Mouse (Mus musculus) cerebellum, adult (tissue): ENCODE data around the gene Spata19.

Experiments used
- ATAC-seq: cut with Nextera tagmentation; 2 replicates; pipeline ENCODE4 v1.9.2; 2017; ENCODE audit warnings: mild to moderate bottlenecking, moderate library complexity, mixed read lengths; ENCODE audit not compliant: insufficient number of reproducible peaks, low FRiP score, low TSS enrichment

Gene Spata19

DNA sequence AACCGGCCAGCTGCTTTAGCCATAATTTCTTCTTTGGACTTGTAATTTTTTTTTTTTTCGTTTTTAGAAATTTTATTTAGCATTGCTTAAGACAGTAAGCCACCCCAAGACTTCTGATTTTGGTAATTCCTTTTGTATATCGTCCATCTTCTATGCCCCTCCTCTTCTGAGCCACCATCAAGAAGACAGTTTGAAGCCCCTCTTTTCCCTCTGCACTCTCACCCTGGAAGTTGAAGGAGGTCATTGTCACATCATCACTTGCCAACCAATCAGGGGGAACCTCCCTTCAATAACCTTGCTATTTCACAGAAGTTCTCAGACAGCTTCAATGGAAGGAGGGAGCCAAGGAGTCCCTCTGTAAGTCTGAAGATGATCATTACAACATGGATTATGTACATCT lies at the start of gene Spata19:
Spata19 (plus strand) TSS at position 301 of the 400 bp plus-strand sequence.
- ATAC-seq, result no peak

DNA sequence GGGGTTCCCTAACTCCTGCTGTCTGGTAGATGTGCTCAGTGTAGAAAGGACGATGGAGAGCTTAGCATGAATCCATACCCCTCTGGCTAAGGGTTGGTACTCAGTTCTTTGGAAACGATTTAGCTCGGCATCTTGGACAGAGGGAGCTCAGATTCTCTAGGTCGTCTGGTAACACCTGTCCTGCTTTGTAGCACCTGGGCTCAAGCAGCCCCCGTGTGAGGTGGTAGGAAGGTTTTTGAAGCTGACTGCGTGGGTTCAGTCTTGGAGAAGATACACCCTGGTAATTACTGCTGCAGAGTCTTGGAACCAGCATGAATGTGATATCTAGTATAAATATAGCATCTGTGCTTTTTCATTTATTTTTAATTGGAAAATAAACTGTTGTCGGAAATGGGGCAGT lies 43.5 kb upstream of the Spata19 start:
- no peak for ATAC-seq

DNA sequence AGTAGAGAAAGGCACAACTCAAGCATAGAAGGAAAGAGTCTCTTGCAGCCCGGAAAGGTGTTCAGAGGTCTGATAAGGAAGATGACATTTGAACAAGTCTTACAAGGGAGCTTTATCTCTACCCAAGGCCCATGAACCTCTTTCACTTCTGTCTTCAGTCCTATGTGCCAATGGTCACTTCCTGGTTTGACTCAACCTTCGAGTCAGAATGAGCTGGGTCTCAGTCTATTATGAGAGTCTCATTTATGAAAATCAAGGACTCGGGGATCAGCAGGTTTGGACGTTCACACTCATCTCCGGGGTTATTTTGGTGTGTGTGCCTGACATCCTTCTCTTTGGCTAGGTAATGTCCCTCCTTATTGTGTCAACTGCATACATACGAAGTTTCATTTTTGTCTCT lies 38.7 kb upstream of the Spata19 start:
- ATAC-seq, result no peak

DNA sequence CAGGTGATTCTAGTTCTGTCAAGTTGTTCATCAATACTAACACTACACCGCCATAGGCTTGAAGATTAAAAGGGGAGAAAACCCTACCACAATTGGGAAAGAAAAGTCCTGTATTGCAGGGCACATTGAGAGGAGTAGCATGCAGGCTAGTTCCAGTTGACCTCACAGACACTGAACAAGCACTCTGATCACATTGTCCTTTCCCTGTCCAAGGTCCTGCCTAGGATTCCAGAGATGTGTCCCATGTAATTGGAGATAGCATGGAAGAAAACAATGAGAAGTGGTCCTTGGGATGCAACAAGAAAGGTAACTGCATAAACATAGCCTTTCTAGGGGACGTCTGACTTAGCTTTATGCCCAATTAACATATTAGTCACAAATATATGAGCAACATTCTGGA lies 29.4 kb upstream of the Spata19 start:
- ATAC-seq, result no peak

- ATAC-seq, result no peak
Measured at GRCm38 (mm10) chr9:27369108-27369507, 27.5 kb upstream of the Spata19 start.

- ATAC-seq, result no peak
Measured at GRCm38 (mm10) chr9:27375746-27376145, 20.9 kb upstream of the Spata19 start.

DNA sequence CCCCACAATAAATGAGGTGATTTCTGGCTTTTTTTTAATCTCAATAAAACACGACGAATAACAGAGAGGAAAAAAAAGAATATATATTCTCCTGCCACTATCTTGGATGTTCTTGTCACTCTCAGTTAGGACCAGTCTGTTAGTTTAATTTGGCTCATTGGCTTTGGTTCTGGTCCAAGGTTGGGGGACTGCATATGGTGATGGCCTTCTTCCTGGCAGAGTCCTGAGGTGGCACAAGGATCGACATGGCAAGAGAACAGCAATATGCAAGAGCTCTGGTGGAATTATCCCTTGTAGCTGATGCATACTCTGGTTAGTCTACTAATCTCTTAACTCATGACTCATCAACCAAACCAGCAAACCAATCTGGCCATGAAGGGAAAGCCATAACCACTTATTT lies 9.6 kb upstream of the Spata19 start:
- peak; percentile 31; the same call in 1 of the 2 replicates for ATAC-seq

- no peak for ATAC-seq
Measured at GRCm38 (mm10) chr9:27401169-27401568, 4.6 kb downstream of the Spata19 start.

DNA sequence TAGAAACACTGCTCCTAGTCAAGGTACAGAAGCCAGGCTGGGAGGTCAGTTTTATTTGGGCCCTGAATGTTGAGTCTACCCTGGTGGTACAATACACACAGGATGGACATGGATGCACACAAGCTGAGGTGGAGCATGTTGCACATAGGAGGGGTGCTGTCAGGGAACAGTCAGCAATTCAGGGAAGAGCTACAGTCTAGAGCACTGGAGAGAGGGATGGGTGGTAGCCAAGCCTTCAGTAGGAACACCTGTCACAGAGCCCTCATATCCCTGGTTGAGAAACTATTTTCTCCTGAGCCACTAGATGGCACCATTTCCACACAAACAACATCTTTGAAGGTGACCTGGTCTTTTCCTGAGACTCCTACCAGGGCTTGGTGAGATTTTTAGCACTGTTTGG lies 13.1 kb downstream of the Spata19 start:
- peak; percentile 95 for ATAC-seq

DNA sequence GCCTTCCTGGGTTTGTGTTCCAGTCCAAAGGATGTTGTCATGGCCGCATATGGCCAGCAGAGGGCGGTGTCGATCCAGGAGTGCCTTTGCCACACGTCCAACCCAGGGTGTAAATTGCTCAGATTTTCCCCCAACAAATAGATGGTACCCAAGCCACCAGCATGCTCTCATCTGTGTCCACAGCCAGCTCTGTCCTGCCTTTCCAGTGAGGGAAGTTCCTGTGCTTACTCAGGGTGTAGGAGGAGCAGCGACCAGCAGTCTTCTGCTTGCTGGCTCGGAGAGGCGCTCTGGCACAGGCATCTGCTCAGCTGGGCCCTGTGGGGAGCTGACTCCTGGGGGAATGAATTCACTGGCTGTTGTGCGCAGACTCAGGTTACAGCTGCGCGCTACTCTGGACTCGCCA lies 17.5 kb downstream of the Spata19 start:
- ATAC-seq, result peak; percentile 21; the same call in 1 of the 2 replicates

GRCm38 (mm10) chr9:27424511-27424910 lies 27.9 kb downstream of the Spata19 start:
- no peak for ATAC-seq

- no peak for ATAC-seq
Measured at GRCm38 (mm10) chr9:27428552-27428951, 32.0 kb downstream of the Spata19 start.

DNA sequence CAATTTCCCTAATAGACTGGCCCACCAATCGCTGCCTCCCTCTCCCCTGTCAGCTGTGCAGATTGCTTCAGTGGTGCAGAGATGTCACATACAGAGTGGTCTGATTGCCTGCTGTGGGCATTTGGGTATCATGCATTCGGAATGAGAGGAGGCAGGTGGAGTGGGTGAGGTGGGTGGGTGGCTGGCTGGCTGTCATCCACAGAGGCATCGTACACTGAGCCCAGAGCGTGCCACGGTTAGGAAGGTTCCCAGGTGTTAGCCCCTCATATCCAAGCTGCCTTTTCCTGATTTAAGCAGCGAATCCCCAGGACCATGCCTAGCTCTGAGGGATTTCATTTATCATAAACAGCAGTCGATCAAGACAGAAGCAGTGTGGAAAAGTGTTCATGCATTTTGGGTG lies 36.7 kb downstream of the Spata19 start:
- no peak for ATAC-seq

DNA sequence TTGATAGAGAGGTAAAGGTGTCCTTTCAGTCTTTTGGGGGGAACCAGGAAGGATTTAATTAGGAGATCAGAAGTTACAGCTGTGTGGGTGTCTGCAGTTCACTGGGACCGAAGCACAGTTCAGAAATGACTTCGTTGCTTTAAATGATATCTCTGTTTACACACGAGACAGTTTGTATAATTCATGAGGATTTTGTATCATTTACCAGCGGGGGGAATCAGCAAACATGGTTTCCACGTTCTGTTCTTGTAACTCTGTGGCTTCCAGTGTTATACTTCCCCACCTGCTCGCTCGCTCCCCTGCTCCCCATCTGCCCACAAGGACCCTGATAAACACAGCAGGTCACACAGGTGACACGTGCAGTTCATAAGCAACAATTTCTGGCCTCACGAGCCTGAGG lies 39.3 kb downstream of the Spata19 start:
- ATAC-seq, result no peak

- ATAC-seq, result no peak
Measured at GRCm38 (mm10) chr9:27437391-27438061, 40.9 kb downstream of the Spata19 start.

- no peak for ATAC-seq
Measured at GRCm38 (mm10) chr9:27449780-27450422, 53.3 kb downstream of the Spata19 start.
